Mouse (Mus musculus): ENCODE data around the gene Ptprn2.

GRCm38 (mm10) chr12:116619868-116620267 is 134.3 kb downstream of the Ptprn2 start:
- TF ChIP-seq TCF12 (IDR thresholded peaks at IDR 0.05; ENCODE audit: insufficient read depth, poor library complexity, severe bottlenecking) (no peak), E2F4 (IDR thresholded peaks at IDR 0.05; ENCODE audit: insufficient read depth) (no peak)
